Mouse (Mus musculus) lung, postnatal 0 days (tissue): Measurements from ENCODE around the gene Tln2. TPM values are rescaled to one million over a fixed set of nuclear protein-coding genes. Genes with fewer than 3 reads are reported as not detected.

Experiments used
- ATAC-seq: fragments of 200-750 bp; cut with Nextera tagmentation; 2 replicates; pipeline ENCODE4 v1.8.0; 2017; ENCODE audit warnings: moderate library complexity
- DNase-seq: peaks from one replicate; pipeline ENCODE4 v3.0.0-alpha.2; 2016; ENCODE audit warnings: low spot score
- H3K27ac ChIP-seq: fragments of 300-500 bp; sonication (generic); 2 replicates; pipeline ENCODE4 v1.5.1; 2014; ENCODE audit warnings: antibody characterized with exemption, mild to moderate bottlenecking, low read length, mixed read lengths
- H3K27me3 ChIP-seq: fragments of 300-500 bp; sonication (generic); replicated peaks from 2 replicates; pipeline ENCODE4 v1.6.1; 2014; ENCODE audit warnings: low read length, mixed read lengths; ENCODE audit not compliant: insufficient read depth
- H3K36me3 ChIP-seq: fragments of 300-500 bp; sonication (generic); 2 replicates; pipeline ENCODE4 v1.6.1; 2014; ENCODE audit warnings: low read length, mixed read lengths; ENCODE audit not compliant: insufficient read depth
- H3K4me1 ChIP-seq: fragments of 300-500 bp; sonication (generic); 2 replicates; pipeline ENCODE4 v1.6.1; 2014; ENCODE audit warnings: antibody characterized with exemption, low read depth, low read length, mixed read lengths; ENCODE audit not compliant: insufficient read depth
- H3K4me2 ChIP-seq: fragments of 300-500 bp; sonication (generic); replicated peaks from 2 replicates; pipeline ENCODE4 v1.6.1; 2014; ENCODE audit warnings: low read depth, mild to moderate bottlenecking, low read length, moderate library complexity, mixed read lengths
- H3K4me3 ChIP-seq: fragments of 300-500 bp; sonication (generic); 2 replicates; pipeline ENCODE4 v1.5.1; 2014; ENCODE audit warnings: low read depth, low read length
- H3K9ac ChIP-seq: fragments of 300-500 bp; sonication (generic); replicated peaks from 2 replicates; pipeline ENCODE4 v1.6.1; 2014; ENCODE audit warnings: low read depth, mild to moderate bottlenecking
- H3K9me3 ChIP-seq: fragments of 300-500 bp; sonication (generic); 2 replicates; pipeline ENCODE4 v1.6.1; 2016; ENCODE audit warnings: low read length, mixed read lengths
- CTCF ChIP-seq: IDR thresholded peaks from 2 replicates; pipeline ENCODE4 v1.5.1; 2016; ENCODE audit warnings: antibody characterized with exemption, mild to moderate bottlenecking
- EP300 ChIP-seq: IDR thresholded peaks from 2 replicates; pipeline ENCODE4 v1.6.1; 2016; ENCODE audit warnings: antibody characterized with exemption, mild to moderate bottlenecking, control low read depth
- WGBS: fragments of 180-500 bp; shearing (Covaris S2); extraction: QIAGEN DNeasy Blood & Tissue Kit; methylation state at CpG from one replicate; pipeline ENCODE4 v1.1.7; 2014; 5-methylcytosine and 5-hydroxymethylcytosine counted together
- polyA plus RNA-seq: library from polyadenylated mRNA; unstranded; fragments of >200 nt; fragmentation: Nextera tagmentation; extraction: Ambion mirVana; gene quantifications from 2 replicates; pipeline ENCODE4 v1.2.1, GENCODE M21; 2015

Gene Tln2
- polyA plus RNA-seq, 1 experiment from 2014 or later, result 9.9 TPM

DNA sequence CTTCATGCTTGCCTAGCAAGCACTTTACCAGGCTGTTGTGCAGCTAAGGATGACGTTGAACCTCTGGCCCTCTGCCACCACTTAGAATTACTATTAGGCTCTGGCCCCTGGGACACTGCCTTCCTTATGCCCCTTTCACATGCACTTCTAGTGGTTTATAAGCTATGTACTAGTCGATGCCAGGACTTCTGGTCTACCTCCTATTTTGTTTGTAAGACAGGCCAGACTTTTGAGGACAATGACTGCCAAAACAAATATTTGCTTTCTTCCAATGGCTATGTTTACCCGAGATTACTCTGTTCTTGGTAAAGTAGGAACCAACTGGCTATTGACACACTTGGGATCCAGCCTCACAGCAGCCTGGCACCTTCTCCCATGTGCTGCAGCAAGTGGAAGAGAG, 82.1 kb downstream of the Tln2 start:
- Histone ChIP-seq H3K36me3 (no peaks in the 10 kb centered on the region), H3K4me1 (no peaks in the 10 kb centered on the region), H3K4me2 (no peak overlapping the region), H3K9me3 (no peaks in the 10 kb centered on the region), H3K27me3 (no peaks in the 10 kb centered on the region), H3K9ac (no peak overlapping the region), H3K27ac (no peak overlapping the region), H3K4me3 (no peak overlapping the region)
- ATAC-seq, result peak; percentile 16; the same call in 1 of the 2 replicates
- WGBS, result 51% methylated on average over 3 of the region's 3 CpGs
- TF ChIP-seq EP300, result no peak
- TF ChIP-seq CTCF, result no peak
- peak; percentile 39 for DNase-seq

DNA sequence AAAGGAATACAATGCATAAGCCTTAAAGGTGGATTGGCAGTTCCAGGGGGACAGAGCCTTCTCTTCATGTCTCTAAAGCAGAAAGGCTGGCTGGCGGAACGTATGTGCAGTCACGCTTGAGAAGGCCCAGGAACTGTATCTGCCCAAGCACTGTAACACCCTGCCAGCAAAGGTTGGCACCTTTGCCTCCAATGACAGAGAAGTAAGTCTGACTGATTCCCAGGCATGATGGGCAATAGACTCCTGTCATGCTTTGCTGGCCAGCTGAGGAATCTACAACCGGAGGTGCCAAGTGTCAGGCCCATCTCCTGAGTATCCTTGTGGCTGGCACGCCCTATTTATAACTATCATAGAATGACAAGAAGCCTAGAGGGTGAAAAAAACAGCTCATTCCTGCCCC, 83.3 kb downstream of the Tln2 start:
- DNase-seq (no peak), ATAC-seq (no peak)
- 96% methylated on average over 5 of the region's 5 CpGs for WGBS
- H3K36me3 ChIP-seq, result no peaks in the 10 kb centered on the region
- H3K4me1 ChIP-seq, result no peaks in the 10 kb centered on the region
- no peak overlapping the region for H3K4me3 ChIP-seq
- H3K9ac ChIP-seq, result no peak overlapping the region
- H3K9me3 ChIP-seq, result no peaks in the 10 kb centered on the region
- no peaks in the 10 kb centered on the region for H3K27me3 ChIP-seq
- H3K4me2 ChIP-seq, result no peak overlapping the region
- TF ChIP-seq CTCF, result no peak
- TF ChIP-seq EP300, result no peak
- H3K27ac ChIP-seq, result no peak overlapping the region

DNA sequence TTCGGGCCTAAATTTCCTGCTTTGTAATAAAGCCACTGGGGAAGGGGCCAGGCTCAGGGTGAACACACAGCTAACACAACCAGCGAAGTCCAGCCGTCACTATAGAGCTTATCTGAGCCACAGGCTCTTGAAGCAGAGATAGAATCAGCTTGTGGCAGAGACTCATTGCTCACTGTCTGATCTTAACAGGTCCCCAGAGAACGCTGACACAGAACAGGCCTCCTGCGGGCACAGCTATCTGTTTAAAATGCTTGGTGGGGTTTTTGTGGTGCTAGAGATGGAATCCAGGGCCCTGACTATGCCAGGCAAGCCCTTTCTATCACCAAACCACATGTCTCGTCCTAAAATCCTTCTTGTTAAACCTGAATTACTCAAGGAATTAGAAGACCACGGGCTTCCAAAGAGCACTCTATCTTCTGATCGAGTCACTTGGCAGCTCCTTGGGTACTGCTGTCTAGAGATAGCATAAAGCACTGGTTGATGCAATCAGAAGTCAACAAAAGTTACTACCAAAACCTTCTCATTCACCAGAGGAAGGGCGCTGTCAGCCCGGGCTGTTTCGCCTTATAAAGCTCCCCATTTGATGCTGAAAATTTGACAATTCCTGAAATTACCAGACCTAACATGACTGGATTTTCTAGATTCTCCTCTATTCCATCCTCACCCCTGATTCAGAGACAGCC, 95.9 kb downstream of the Tln2 start:
- TF ChIP-seq EP300 (no peak), CTCF (no peak)
- Histone ChIP-seq H3K9ac (no peak overlapping the region), H3K9me3 (no peaks in the 10 kb centered on the region), H3K27me3 (no peaks in the 10 kb centered on the region), H3K4me1 (no peaks in the 10 kb centered on the region), H3K27ac (no peak overlapping the region), H3K36me3 (no peaks in the 10 kb centered on the region), H3K4me2 (no peak overlapping the region), H3K4me3 (no peak overlapping the region)
- DNase-seq (no peak), ATAC-seq (no peak)
- WGBS, result 57% methylated on average over 11 of the region's 11 CpGs

DNA sequence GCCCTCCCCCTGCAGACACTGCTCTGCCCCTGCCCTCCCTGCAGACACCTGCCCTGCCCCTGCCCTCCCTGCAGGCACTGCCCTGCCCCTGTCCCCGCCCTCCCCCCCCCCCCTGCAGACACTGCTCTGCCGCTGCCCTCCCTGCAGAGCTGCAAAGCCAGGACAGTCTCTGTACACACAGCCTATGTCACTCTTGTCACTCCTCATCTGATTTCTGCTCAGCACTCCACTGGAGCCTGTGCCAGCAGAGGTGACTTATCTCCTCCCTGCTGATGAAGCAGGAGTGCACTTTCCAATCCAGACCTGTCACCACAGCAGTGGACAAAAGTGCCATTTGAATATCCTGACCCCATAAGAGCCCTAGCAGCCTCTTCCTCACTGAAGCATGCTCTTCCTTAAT, 118.0 kb downstream of the Tln2 start:
- H3K27ac ChIP-seq, result no peak overlapping the region
- TF ChIP-seq CTCF, result no peak
- TF ChIP-seq EP300, result no peak

DNA sequence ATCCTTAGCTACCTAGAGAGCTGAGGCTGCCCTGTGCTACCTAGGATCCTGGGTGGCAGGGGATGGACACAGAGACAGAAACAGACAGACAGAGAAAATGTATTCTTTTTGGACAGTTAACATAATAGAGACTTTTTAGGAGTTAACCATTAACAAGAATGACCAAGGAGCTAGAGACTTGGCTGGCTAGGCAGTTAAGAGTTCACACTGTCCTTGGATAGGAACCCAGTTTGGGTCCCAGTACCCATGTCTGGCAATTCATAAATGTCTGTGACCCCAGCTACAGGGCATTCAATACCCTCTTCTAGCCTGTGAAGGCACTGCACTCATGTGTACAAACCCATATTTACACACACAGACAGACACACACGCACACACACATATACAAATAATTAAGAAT, 122.0 kb downstream of the Tln2 start:
- Histone ChIP-seq H3K9me3 (no peaks in the 10 kb centered on the region), H3K36me3 (no peaks in the 10 kb centered on the region), H3K4me2 (no peak overlapping the region), H3K4me3 (no peak overlapping the region), H3K27ac (no peak overlapping the region), H3K27me3 (no peaks in the 10 kb centered on the region), H3K4me1 (no peaks in the 10 kb centered on the region), H3K9ac (no peak overlapping the region)
- no peak for DNase-seq
- 93% methylated on average over 1 of the region's 1 CpGs for WGBS
- TF ChIP-seq EP300, result no peak
- no peak for TF ChIP-seq CTCF
- no peak for ATAC-seq

More for the DNA sequence above, 118.0 kb downstream of the Tln2 start:
- ATAC-seq (no peak), DNase-seq (no peak)
- Histone ChIP-seq H3K4me2 (no peak overlapping the region), H3K9ac (no peak overlapping the region), H3K4me3 (no peak overlapping the region), H3K9me3 (no peaks in the 10 kb centered on the region), H3K27me3 (no peaks in the 10 kb centered on the region), H3K4me1 (no peaks in the 10 kb centered on the region), H3K36me3 (no peaks in the 10 kb centered on the region)
- WGBS, result 38% methylated on average over 1 of the region's 2 CpGs

DNA sequence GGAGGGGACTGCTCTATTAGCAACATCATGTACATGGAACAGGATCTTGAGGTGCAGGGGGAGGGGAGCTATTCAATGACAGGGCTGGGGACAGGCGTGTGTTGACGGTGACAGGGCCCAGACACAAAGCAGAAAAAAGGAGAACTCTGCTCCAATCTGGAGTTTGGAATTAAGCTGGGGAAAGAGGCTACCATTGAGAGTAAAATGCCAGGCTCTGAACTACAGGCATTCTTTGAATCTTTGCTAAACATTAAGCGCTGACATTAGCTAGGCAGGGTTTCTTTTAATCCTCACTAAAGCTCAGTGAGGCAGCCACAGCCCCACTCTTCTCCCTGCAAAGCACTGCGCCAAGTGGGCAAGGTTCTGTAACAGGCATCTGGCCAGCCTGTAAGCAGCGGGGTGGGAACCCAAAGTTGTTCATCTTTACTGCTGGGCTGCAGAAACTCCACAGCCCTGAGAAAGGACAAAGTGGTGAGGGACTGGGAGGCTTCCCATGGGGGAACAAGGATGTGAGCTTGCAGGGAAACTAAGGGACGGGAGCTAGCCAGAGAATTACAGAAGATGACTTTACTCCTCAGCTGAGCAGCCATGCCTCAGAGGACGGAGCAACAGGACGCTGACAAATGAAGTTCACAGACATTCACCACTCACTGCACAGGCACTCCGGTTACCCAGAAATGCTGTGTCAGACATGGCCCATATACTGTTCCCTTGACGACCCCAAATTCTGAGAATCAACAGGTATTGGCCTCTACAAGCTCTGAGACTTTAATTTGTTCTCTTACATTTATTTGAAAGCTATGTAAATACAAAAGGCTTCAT, 124.0 kb downstream of the Tln2 start:
- WGBS, result 57% methylated on average over 10 of the region's 10 CpGs
- no peak for ATAC-seq
- H3K27ac ChIP-seq, result no peak overlapping the region
- H3K36me3 ChIP-seq, result no peaks in the 10 kb centered on the region
- no peak for TF ChIP-seq EP300
- no peak overlapping the region for H3K9ac ChIP-seq
- H3K9me3 ChIP-seq, result no peaks in the 10 kb centered on the region
- no peak for DNase-seq
- no peak overlapping the region for H3K4me2 ChIP-seq
- H3K4me3 ChIP-seq, result no peak overlapping the region
- H3K27me3 ChIP-seq, result no peaks in the 10 kb centered on the region
- H3K4me1 ChIP-seq, result no peaks in the 10 kb centered on the region
